Mouse (Mus musculus): Measurements from ENCODE around the gene Plekhm3.

GRCm38 (mm10) chr1:64807766-64808165 lies 148.9 kb downstream of the Plekhm3 start:
- no peak for TF ChIP-seq TAL1 (IDR thresholded peaks at IDR 0.05; ENCODE audit: low read length)
- TF ChIP-seq GATA1 (IDR thresholded peaks at IDR 0.05; ENCODE audit: low read length) = no peak

Data from erythroblast, embryonic 14.5 days (primary cell).